Mouse (Mus musculus) cerebellum, postnatal 36 days (tissue): ENCODE data around the gene Hes5.

Experiments
- DNase-seq, 2 experiments: peaks; one replicate each; pipeline ENCODE4 v3.0.0; 2021 to 2022; ENCODE audit warnings: mixed read lengths in 2 of 2

The Hes5 gene

DNA sequence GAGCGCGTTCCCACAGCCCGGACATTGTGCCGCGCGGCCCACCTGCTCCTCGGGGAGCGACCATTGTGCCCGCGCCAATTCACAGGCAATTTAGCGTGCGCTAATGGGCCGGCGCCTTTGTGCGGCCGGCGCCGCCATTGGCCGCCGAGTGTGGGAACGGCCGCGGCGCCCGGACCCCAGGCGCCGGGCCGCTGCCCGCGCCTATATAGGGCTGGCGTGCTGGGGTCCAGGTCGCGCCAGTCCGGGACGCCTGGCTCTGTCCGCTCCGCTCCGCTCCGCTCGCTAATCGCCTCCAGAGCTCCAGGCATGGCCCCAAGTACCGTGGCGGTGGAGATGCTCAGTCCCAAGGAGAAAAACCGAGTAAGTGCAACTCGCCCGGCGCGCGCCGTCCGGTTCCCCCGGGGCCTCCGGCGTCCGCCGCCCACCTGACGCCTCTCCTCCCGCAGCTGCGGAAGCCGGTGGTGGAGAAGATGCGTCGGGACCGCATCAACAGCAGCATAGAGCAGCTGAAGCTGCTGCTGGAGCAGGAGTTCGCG lies at the start of gene Hes5:
TSS of gene Hes5 (plus strand) at position 234 of the 536 bp plus-strand sequence.
- peak; percentile 35 to 40 for DNase-seq

DNA sequence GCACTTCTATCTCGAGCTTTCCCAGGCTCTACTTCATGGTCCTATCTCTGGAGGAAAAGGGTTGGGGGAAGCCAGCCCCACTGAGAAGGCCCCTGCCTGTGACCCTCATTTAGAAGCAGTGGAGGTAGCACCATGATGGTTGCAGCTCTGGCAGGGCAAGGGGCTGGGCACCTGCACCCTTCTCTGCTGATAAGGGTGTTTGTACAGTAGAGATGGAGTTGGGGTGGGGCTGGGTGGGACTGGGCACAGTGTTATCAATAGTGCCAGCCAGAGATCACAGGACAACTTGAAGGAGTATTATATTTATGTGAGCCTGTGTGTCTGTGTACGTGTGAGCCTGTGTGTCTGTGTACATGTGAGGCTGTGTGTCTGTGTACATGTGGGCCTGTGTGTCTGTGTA lies 49.1 kb upstream of the Hes5 start:
- no peak for DNase-seq

DNA sequence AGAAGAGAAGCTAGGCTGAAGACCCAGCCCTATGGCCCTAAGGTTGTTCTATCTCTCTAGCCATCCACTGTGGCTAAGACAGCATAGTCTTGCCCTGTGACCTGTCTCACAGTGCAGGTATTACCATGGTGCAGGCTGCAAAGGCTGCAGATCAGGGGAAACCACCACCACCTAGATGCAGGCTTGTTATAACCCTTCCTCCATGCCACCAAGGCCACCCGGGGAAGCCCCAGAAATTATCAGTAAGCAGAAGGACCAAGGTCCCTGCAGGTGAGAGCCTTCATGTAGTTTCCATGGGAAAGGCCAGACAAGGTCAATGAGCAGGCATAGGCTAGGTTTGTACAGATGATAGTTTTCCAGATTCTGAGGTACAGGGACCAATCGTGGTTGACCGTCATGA lies 46.9 kb upstream of the Hes5 start:
- DNase-seq, result no peak

DNA sequence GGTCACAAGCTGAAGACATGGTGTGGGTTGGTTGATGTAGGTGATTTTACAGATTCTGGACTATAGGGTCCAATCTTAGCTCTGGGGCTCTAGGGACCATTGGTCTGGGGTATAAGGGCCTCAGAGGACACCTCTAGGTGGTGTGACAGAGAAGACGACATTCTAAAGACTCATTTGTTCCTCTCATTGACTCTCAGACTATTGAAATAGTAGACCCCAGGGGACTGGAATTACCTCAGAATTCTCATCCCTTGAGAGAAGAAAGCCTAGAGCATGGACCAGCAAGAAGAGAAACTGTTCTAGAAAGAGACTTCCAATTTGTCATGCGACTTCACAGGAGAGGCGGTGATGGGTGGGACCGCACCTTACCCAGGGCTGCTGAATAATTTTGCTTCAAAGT lies 46.5 kb upstream of the Hes5 start:
- DNase-seq, result no peak

DNA sequence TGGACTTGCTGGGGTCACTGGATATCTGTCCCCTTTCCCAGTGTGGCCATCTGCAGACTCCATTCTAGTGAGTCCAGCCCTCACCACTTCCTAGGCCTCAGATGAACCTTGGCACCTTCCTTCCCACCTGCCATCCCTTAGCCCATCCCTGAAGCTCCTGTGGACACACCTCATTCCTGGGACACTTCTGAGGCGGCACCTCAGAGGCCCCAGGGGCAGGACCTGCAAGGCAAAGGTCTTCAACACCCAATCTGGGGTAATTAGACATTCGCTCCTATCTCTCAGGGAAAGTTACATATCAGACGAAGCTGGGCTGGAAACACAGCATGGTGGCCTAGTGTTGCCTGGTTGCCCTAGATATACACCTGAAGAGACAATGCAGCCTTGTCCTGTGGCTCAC lies 46.0 kb upstream of the Hes5 start:
- no peak for DNase-seq

DNA sequence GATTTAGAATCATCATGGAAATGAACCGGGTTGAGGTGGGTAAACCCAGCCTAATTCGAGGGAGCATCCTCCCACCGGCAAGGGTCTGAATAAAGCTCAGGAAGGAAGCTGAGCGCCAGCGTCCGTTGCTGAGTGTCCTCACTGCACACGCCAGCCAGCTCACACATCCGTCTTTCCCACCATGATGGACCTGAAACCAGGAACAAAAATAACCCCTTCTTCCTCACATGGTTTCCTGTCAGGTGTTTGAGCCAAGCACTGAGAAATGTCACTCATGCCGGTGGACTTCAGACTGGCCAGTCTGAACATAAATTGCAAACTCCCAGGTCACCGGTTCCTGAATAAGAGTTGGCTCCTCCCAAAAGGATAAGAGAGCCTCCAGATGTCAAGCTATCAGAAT lies 45.4 kb upstream of the Hes5 start:
- no peak for DNase-seq

DNA sequence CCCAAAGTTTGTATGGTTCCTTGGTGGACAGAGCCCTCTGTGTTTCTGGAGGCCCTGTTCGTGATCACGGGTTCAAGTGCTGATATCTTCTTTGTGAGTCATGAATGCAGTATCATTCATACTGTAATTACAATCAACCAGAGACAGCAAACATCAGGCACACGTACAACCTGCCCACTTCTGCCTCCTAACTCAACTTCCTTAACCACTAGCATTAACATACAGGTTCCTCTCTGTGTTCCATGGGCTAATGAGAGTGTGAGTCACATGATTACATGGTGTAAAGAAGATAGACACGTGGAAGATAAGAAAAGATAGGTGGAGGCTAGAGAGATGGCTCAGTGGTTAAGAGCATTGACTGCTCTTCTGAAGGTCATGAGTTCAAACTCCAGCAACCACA lies 44.1 kb upstream of the Hes5 start:
- DNase-seq, result no peak

DNA sequence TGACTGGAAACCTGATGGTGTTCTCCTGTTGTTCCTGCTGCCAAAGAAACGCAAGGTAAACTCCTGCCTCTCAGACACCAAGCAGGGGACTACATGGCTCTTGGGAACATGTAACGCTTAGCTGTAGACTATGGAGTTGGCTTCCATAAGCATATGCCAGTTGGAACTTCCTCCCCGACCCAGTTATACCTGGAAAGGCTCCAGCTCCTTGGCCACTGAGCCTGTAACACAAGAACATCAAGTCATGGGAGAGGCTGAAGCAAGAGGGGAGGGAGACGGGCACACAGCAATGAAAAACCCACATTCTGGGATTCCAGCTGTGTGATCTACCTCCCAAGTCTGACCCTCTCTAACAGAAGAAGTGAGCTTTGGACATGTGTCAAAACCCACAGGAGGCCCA lies 38.4 kb upstream of the Hes5 start:
- DNase-seq, result peak; percentile 41 to 52

DNA sequence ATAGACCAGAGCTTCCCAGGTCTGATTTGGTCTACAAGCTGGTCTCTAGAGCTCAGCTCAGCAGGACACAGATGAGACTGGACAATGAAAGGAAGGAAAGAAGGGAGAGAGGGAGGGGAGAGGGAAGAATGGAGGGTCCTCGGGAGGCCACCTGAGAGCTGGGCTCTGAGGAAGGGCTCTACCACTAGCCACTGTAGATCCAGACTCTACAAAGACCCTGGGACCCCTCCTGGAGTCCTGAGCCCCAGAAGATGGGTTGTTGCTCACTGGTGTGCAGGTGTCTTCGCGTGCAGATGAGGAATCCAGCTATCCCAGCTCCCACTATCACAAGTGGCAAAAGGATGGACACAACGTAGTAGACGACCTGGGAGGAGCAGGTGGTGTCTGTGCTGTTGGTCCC lies 37.8 kb upstream of the Hes5 start:
- DNase-seq, result no peak

DNA sequence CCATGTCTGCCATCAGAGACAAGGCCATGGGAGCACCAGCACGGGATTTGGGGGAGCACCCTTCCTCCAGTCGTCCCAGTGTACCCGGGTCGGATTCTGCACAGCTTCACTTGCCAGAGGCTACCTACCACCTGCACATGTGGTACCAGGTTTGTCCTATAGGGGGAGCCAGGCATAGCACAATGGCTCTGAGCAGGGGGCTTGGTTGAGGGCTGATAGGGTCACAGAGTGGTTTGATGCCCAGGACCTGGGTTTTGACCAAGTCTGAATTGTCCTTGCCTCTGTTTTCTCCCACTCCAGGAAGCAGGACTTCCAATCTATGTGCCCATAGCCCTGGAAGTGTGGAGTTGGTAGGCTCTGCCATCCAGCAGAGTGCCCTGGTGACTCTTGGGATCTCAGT lies 35.3 kb upstream of the Hes5 start:
- DNase-seq, result no peak

DNA sequence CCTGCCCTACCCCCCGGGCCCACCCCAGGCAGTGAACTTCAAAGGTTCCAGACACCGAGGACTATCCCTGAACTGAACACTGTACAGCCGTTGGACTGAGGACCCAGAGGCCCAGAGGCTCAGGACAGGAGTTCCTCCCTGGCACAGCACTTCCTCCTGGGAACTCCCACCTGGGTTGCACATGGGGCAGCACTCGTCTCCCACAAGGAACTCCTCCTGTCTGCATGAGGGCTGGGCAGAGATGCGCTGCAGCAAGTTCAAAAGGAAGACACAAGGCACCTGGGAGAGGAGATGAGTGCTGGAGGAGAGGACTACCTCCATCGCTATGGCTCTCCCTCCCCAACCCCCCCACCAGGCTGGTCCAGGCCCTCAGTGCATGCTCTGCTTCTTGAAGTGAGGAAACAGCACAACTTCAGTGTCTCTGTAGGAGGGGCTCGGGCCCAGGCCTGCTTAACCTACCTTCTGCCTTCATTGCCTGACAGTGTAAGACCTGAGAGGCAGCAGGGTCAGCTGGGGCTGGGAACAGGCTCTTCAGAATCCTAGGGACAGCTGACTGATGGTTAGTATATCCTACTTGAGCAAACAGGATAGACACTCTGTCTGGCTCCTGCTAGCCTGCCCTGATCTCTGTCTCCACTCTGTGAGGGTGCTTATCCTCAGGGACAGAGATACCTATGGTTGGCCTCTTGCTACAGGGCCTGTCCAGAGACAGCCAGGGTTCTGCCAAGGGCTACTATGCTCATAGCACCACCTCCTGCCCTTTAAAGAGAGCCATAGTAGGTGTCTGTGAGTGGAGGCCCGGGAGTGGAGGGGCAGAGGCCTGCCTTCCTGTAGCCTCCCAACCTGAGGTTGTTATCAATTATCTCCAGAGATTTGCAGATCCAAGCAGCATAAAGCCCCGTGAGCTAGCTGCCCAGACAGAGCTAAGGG lies 33.5 kb upstream of the Hes5 start:
- no peak for DNase-seq

DNA sequence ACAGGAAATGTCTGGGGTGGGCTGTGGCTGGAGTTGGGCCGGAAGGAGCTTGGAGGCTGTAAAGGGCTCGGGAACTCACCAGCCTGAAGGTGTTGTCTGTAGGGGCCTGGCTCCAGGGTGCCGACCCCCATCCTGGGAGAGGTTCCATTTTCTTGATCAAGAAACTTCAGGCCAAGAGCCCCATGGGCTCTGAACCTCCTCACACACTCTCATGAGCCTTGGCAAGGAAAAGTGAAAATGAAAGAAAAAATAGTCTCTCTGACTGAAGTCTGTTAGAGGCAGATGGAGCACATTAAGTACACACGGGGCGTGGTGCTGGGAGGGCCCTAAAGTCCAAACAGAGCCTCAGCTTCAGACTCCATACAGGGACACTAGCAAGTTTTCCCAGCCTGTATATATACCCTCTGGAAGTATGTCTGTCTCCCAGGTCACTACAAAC lies 32.8 kb upstream of the Hes5 start:
- no peak for DNase-seq

DNA sequence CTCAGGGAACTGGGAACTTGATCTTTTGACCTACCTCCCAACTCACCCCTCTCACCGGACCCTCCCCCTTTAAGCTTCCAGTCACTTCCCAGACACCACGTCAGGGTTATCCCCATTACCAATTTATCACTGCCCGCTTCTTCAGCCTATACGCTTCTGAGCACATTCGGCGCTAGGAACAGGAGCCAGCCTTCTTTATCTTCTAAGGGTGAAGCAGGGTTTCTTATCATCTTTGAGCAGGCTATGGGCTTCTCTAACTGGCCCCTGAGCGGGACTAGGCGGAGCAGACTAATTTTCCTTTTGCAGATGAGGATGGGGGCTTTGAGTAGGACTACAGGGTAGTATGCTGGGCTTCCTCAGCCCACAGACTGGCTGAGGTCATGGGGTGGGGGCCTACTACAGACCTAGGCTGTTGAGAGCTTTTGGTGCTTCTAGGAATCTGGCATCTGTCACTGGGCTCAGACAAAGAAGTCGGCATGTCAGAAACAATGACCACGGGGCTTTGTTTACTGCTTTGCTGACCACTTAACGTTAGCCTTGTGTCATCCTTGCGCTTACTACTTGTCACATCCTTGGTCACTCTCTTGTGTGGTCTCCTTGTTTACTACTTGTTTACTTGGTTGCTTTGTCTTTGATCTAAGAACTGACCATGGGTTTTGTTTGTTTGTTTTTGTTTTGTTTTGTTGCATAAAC lies 32.2 kb upstream of the Hes5 start, which contains the start of gene Tnfrsf14:
TSS of gene Tnfrsf14 (minus strand) at position 169 of the 693 bp plus-strand sequence.
- DNase-seq, result no peak

DNA sequence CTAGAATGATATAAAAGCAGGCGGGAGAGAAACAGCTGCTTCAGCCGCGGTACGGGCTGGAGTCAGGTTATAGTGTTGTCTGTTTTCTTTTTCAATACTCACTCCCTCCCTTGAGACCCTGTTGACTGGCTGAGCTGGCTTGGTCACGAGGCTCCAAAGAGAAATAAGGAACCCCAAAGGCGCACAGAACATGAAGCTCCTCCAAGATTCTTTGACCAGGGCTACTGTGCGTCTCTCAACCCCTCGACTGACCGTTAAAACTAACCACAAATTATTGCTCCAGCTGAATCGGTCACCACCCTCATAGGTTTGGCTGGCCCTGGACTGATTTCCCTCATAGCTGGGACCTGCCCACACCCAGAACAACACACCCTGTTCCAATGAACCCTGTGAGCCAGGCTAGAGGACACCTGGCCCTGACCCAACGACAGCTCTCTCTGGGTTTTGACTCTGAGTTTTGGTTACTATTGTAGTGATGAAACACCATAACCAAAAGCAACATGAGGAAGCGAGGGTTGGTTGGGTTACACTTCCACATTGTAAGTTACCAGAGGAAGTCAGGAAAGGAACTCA lies 31.5 kb upstream of the Hes5 start:
- no peak for DNase-seq

DNA sequence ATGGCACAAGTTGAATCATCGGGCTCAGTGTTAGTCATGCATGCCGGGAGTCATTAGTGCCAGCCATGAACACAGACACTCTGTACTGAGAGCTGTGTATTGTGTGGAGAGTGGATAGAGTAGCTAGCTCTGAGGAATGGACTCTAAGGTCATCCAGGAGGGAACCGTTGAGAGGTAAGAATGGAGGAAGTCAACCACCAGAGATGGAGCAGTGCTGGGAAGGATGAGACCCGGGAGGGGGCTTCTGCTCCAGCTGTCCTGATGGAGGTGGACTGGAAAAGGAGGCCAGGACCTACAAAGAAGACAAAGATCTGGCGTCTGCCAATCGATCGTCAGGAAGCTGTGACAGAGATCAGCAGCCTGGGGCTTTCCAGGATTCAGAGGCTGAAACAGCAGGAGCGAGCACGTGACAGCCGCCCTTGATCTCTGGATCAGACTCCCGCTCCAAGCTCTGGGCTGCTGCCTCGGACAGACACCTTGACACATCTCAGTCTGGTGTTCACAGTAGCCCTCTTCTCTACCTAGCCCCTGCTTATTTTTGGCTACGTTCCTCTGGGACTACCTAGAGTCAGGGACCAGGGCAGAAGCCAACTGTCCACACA lies 27.3 kb upstream of the Hes5 start:
- no peak for DNase-seq

DNA sequence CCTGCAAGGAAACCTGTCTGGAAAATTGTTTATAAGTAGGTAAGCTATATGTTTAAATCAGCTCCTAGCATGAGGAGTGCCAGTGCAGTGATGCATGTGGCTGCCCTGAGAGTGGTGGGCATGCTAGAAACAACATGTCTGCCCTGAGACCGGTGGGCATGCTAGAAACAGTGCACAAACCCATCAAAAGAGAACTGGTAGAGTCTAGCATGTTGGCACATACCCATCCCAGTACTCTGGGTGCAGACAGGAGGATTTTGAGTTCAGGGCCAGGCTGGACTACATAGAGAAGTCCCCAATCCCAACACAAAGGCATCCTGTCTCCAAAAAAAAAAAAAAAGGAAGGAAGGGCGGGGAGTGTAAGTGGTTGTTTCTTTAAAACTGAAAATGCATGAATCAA lies 25.9 kb upstream of the Hes5 start:
- DNase-seq, result no peak

DNA sequence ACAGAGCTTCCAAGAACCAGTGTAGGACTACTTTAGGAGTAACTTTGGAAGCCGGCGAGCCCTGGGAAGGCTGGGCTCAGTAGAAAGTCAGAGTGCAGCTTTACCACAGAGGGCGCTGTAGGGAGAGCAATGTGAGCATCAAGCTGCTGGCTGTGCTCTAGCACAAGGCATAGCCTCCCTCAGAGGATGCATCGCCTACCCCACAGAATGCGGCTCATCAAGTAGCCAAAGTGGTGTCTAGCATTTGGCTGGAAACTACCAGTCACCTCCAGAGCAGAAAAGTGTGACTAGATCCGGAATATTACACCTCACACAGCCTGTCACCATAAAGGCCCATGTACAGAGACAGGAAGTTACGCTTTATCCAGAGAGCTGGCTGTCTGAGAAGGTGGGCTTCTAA lies 24.9 kb upstream of the Hes5 start:
- DNase-seq, result no peak

DNA sequence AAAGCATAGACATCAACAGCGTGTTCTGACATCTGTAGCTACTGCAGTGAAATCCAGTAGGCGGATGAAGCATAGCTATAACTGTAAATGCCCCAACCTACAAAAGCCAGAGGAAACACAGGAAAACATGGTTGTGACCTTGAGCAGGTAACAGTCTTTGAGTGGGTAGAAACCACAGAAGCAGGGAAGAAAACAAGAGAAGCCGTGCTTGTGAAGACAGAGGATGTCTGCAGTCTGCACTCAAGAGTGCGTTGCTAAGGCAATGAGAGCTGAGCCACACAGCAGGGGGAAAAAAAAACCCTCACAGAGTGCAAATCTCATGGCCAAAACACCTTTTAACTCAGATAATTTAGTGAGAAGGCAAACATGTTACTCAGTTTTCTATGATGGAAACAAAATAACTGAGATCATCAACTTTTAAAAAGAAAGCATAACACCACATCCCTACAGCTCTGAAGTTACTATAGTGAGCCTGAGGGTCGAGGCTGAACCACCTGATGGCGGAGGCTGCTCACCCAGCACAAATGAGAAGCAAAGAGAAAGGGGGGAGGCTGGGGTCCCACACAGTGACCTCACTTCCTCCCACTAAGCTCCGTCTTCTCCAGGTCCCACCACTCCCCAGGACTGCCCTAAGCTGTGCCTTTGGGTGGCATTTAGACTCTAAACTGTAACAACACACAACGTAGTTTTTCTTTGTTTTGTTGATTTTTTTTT lies 24.0 kb upstream of the Hes5 start:
- DNase-seq, result no peak

DNA sequence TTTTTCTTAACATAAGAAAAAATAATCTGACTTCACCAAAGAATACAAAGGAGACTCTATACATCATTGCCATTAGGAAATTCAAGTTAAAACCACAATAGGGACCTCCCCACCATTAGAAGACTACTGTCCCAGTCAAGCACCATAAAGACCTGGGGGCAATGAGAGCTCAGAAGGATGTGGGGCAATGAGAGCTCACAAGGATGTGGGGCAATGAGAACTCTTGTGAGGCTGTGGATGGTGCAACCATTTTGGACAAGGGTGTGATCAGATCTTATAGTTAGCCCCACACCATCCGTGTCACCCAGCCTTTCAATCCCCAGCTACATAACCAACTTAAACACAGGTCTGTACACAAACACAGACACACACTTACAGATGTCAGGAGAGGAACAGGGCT lies 23.0 kb upstream of the Hes5 start:
- no peak for DNase-seq

DNA sequence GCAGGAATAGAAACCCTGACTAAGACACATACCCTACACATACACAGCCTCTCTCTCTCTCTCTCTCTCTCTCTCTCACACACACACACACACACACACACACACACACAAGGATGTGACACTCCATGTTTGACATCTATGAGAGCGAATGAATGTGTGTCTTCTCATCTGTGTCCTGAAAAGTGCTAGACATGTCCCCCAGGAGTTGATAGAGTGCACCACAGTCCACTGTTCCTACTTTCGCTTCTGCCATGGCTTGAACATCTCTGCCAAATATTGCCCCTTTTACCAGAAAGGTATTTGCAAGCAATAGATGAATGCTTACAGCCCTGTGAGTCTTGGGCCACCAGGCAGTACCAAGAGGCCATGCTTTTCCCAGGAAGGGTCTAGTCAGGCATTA lies 20.6 kb upstream of the Hes5 start:
- no peak for DNase-seq

DNA sequence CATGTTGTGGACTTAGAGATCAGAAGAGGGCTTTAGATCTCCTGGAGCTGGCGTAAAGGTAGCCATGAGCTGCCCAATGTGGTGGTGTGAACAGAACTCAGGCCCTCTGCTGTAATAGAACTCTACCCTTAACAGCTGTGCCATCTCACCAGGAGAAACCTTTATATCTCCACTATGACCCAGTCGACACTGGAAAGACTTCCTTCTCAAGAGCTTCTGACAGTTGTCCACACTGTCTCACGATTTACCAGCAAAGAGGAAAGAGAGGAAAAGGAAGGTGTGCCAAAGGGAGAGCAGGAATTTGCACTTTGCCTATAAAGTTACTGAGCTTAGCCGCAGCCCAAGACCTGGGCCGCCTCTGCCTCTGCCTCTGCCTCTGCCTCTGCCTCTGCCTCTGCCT lies 18.9 kb upstream of the Hes5 start:
- no peak for DNase-seq

DNA sequence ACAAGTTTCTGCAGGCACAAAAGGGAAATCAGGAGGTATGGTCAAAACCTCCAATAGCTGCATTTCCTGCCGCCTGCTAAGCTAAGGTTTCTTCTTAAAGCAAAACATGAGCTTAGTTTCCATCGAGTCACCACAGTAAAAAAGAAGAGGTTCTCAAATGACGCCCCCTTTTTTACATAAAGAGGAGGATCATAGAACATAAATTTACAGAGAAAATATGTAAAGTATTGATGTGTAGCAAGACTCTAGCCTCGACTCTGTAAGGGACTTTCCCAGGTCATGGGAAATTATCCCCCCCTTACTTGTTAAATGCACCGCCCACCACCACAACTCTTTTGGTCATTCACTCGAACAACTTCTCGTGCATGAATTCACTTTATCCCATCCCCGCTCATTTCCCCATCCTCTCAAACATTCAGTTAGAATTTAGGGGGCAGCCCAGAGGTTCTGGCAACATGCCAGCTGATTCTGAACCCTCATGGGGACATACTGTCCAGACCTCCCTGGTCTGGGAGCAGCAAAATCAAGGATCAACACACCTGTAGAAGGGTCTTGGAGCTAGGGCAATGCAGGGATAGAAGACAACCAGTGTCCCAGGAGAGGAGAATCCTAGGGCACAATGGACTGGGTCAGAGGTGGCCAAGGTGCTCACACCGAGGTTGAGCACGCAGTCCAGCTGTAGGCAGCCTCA lies 17.9 kb upstream of the Hes5 start:
- no peak for DNase-seq
